Mouse (Mus musculus) heart, embryonic 11.5 days (tissue): Measurements from ENCODE around the gene Ccdc57. TPM values are rescaled to one million over a fixed set of nuclear protein-coding genes. Genes with fewer than 3 reads are reported as not detected.
"Not testable (repeated sequence)": the region's sequence is repeated elsewhere in the genome, so short reads cannot be mapped to it uniquely, and the experiment has no call there.

Experiments used
- ATAC-seq: fragments of 200-750 bp; cut with Nextera tagmentation; replicated peaks from 2 replicates; pipeline ENCODE4 v1.8.0; 2017; ENCODE audit warnings: moderate library complexity; ENCODE audit not compliant: insufficient number of reproducible peaks, low FRiP score, low TSS enrichment
- H3K27ac ChIP-seq: fragments of 300-500 bp; sonication (generic); 2 replicates; pipeline ENCODE4 v1.5.1; 2014; ENCODE audit warnings: mild to moderate bottlenecking, low read depth, low read length
- H3K27me3 ChIP-seq: fragments of 300-500 bp; sonication (generic); 2 replicates; pipeline ENCODE4 v1.6.1; 2014; ENCODE audit warnings: mild to moderate bottlenecking, low read length, mixed read lengths; ENCODE audit not compliant: control insufficient read depth, insufficient read depth
- H3K36me3 ChIP-seq: fragments of 300-500 bp; sonication (generic); 2 replicates; pipeline ENCODE4 v1.6.1; 2014; ENCODE audit warnings: mild to moderate bottlenecking, low read length, moderate library complexity, mixed read lengths; ENCODE audit not compliant: control insufficient read depth, insufficient read depth
- H3K4me1 ChIP-seq: fragments of 300-500 bp; sonication (generic); 2 replicates; pipeline ENCODE4 v1.6.1; 2014; ENCODE audit warnings: low read length; ENCODE audit not compliant: control insufficient read depth, insufficient read depth
- H3K4me2 ChIP-seq: fragments of 300-500 bp; sonication (generic); 2 replicates; pipeline ENCODE4 v1.6.1; 2014; ENCODE audit warnings: mild to moderate bottlenecking, moderate library complexity
- H3K4me3 ChIP-seq: fragments of 300-500 bp; sonication (generic); 2 replicates; pipeline ENCODE4 v1.5.1; 2014; ENCODE audit warnings: low read depth, low read length
- H3K9ac ChIP-seq: fragments of 300-500 bp; sonication (generic); 2 replicates; pipeline ENCODE4 v1.6.1; 2014; ENCODE audit warnings: mild to moderate bottlenecking, low read depth, low read length, moderate library complexity
- H3K9me3 ChIP-seq: fragments of 300-500 bp; sonication (generic); replicated peaks from 2 replicates; pipeline ENCODE4 v1.6.1; 2016; ENCODE audit warnings: low read length; ENCODE audit not compliant: control insufficient read depth
- WGBS: fragments of 180-500 bp; shearing (Covaris S2); extraction: QIAGEN DNeasy Blood & Tissue Kit; methylation state at CpG from one replicate; pipeline ENCODE4 v1.1.7; 2014; ENCODE audit not compliant: insufficient replicate concordance; 5-methylcytosine and 5-hydroxymethylcytosine counted together
- polyA plus RNA-seq: library from polyadenylated mRNA; unstranded; fragments of >200 nt; fragmentation: Nextera tagmentation; extraction: Ambion mirVana; gene quantifications from 2 replicates; pipeline ENCODE4 v1.2.1, GENCODE M21; 2014

The Ccdc57 gene
- polyA plus RNA-seq, 1 experiment from 2014 or later: 3.9 TPM

- Histone ChIP-seq H3K9ac (no peak overlapping the region), H3K27me3 (no peaks in the 10 kb centered on the region), H3K4me2 (no peak overlapping the region), H3K27ac (no peak overlapping the region), H3K4me3 (no peak overlapping the region), H3K36me3 (peaks cover 9% of the 10 kb centered on the region; the same call in 1 of the 2 replicates), H3K4me1 (no peaks in the 10 kb centered on the region), H3K9me3 (peaks cover 4% of the 10 kb centered on the region; the same call in 1 of the 2 replicates)
- 89% methylated on average over 5 of the region's 5 CpGs for WGBS
- ATAC-seq: no peak
Observed at GRCm38 (mm10) chr11:120887502-120887901, 45.2 kb downstream of the Ccdc57 start.

GRCm38 (mm10) chr11:120886462-120886861, 46.2 kb downstream of the Ccdc57 start:
- H3K9ac ChIP-seq: no peak overlapping the region
- H3K27me3 ChIP-seq: no peaks in the 10 kb centered on the region
- H3K9me3 ChIP-seq: peaks cover 4% of the 10 kb centered on the region; the same call in 1 of the 2 replicates
- no peaks in the 10 kb centered on the region for H3K4me1 ChIP-seq
- H3K27ac ChIP-seq: no peak overlapping the region
- no peak overlapping the region for H3K4me2 ChIP-seq
- peaks cover 9% of the 10 kb centered on the region; the same call in 1 of the 2 replicates for H3K36me3 ChIP-seq
- no peak overlapping the region for H3K4me3 ChIP-seq
- WGBS: 66% methylated on average over 5 of the region's 5 CpGs
- no peak for ATAC-seq

GRCm38 (mm10) chr11:120883601-120884000, 49.1 kb downstream of the Ccdc57 start:
- Histone ChIP-seq H3K4me1 (no peaks in the 10 kb centered on the region), H3K9ac (no peak overlapping the region), H3K27me3 (no peaks in the 10 kb centered on the region), H3K4me2 (no peak overlapping the region), H3K9me3 (peaks cover 4% of the 10 kb centered on the region; the same call in 1 of the 2 replicates), H3K27ac (no peak overlapping the region), H3K36me3 (peaks cover 7% of the 10 kb centered on the region; the same call in 1 of the 2 replicates), H3K4me3 (no peak overlapping the region)
- 90% methylated on average over 3 of the region's 3 CpGs for WGBS
- ATAC-seq: no peak

- H3K4me2 ChIP-seq: no peak overlapping the region
- 84% methylated on average over 4 of the region's 4 CpGs for WGBS
- no peaks in the 10 kb centered on the region for H3K27me3 ChIP-seq
- H3K9me3 ChIP-seq: peaks cover 4% of the 10 kb centered on the region; the same call in 1 of the 2 replicates
- H3K4me1 ChIP-seq: no peaks in the 10 kb centered on the region
- H3K4me3 ChIP-seq: no peak overlapping the region
- H3K36me3 ChIP-seq: peaks cover 11% of the 10 kb centered on the region; the same call in 1 of the 2 replicates
- ATAC-seq: no peak
- H3K27ac ChIP-seq: no peak overlapping the region
- H3K9ac ChIP-seq: no peak overlapping the region
Observed at GRCm38 (mm10) chr11:120882931-120883330, 49.7 kb downstream of the Ccdc57 start.

GRCm38 (mm10) chr11:120873206-120873605, 59.5 kb downstream of the Ccdc57 start:
- H3K9me3 ChIP-seq: no peaks in the 10 kb centered on the region
- H3K27ac ChIP-seq: no peak overlapping the region
- no peak overlapping the region for H3K4me3 ChIP-seq
- no peak overlapping the region for H3K4me2 ChIP-seq
- 82% methylated on average over 6 of the region's 6 CpGs for WGBS
- H3K9ac ChIP-seq: no peak overlapping the region
- H3K36me3 ChIP-seq: no peaks in the 10 kb centered on the region
- no peak for ATAC-seq
- H3K27me3 ChIP-seq: no peaks in the 10 kb centered on the region
- no peaks in the 10 kb centered on the region for H3K4me1 ChIP-seq

GRCm38 (mm10) chr11:120871521-120871920, 61.2 kb downstream of the Ccdc57 start:
- no peak for ATAC-seq
- 88% methylated on average over 9 of the region's 9 CpGs for WGBS
- no peak overlapping the region for H3K4me3 ChIP-seq
- no peaks in the 10 kb centered on the region for H3K4me1 ChIP-seq
- H3K4me2 ChIP-seq: no peak overlapping the region
- no peak overlapping the region for H3K27ac ChIP-seq
- H3K36me3 ChIP-seq: no peaks in the 10 kb centered on the region
- no peaks in the 10 kb centered on the region for H3K27me3 ChIP-seq
- H3K9me3 ChIP-seq: no peaks in the 10 kb centered on the region
- H3K9ac ChIP-seq: no peak overlapping the region

- Histone ChIP-seq H3K9ac (no peak overlapping the region), H3K27me3 (no peaks in the 10 kb centered on the region), H3K9me3 (no peaks in the 10 kb centered on the region), H3K4me2 (no peak overlapping the region), H3K4me3 (no peak overlapping the region), H3K4me1 (no peaks in the 10 kb centered on the region), H3K36me3 (no peaks in the 10 kb centered on the region), H3K27ac (no peak overlapping the region)
- WGBS: 77% methylated on average over 1 of the region's 1 CpGs
- ATAC-seq: no peak
Observed at GRCm38 (mm10) chr11:120865816-120866215, 66.9 kb downstream of the Ccdc57 start.

GRCm38 (mm10) chr11:120862819-120863218, 69.9 kb downstream of the Ccdc57 start:
- no peak for ATAC-seq
- Histone ChIP-seq H3K36me3 (no peaks in the 10 kb centered on the region; the same call in 1 of the 2 replicates), H3K4me2 (no peak overlapping the region), H3K27me3 (no peaks in the 10 kb centered on the region), H3K9me3 (no peaks in the 10 kb centered on the region), H3K4me3 (no peak overlapping the region), H3K9ac (no peak overlapping the region), H3K27ac (no peak overlapping the region), H3K4me1 (no peaks in the 10 kb centered on the region)
- 74% methylated on average over 10 of the region's 10 CpGs for WGBS

- 90% methylated on average over 3 of the region's 3 CpGs for WGBS
- H3K36me3 ChIP-seq, ATAC-seq: not testable (repeated sequence)
Observed at GRCm38 (mm10) chr11:120855938-120856337, 76.7 kb downstream of the Ccdc57 start.

More at GRCm38 (mm10) chr11:120855938-120856337, 76.7 kb downstream of the Ccdc57 start:
- peaks cover 17% of the 10 kb centered on the region for H3K4me1 ChIP-seq
- H3K9ac ChIP-seq, H3K4me3 ChIP-seq, H3K9me3 ChIP-seq, H3K27me3 ChIP-seq, H3K27ac ChIP-seq, H3K4me2 ChIP-seq: not testable (repeated sequence)
